Mouse (Mus musculus) lung, adult 2 months (tissue): ENCODE measurements around the gene Gba. TPM values are rescaled to one million over a fixed set of nuclear protein-coding genes. Genes with fewer than 3 reads are reported as not detected.

ENCODE experiments used
- DNase-seq: peaks from one replicate; pipeline ENCODE4 v3.0.0; 2022
- H3K4me1 ChIP-seq: fragments of 200-500 bp; 2 replicates; pipeline ENCODE4 v1.6.1; 2011; ENCODE audit warnings: low read length; ENCODE audit not compliant: control insufficient read depth, insufficient read depth
- H3K4me3 ChIP-seq: fragments of 200-500 bp; replicated peaks from 2 replicates; pipeline ENCODE3; 2011; ENCODE audit warnings: low read depth, mild to moderate bottlenecking, control low read depth, low read length; ENCODE audit errors: extremely low read depth
- CTCF ChIP-seq: fragments of 200-500 bp; IDR thresholded peaks from 2 replicates; pipeline ENCODE4 v1.5.1; 2011; ENCODE audit warnings: mild to moderate bottlenecking, low read length, control low read depth; ENCODE audit not compliant: insufficient read depth
- POLR2A ChIP-seq: fragments of 200-500 bp; IDR thresholded peaks from 2 replicates; pipeline ENCODE4 v1.6.1; 2011; ENCODE audit warnings: low read depth, mild to moderate bottlenecking, control low read depth, low read length, borderline replicate concordance; ENCODE audit errors: extremely low read depth
- WGBS: fragments of 180-500 bp; shearing (Covaris S2); methylation state at CpG from one replicate; pipeline ENCODE4 v1.1.7; 2018; 5-methylcytosine and 5-hydroxymethylcytosine counted together
- polyA plus RNA-seq: library from polyadenylated mRNA; depleted of rRNA; stranded (reverse); fragments of >200 nt; gene quantifications from 2 replicates; pipeline ENCODE4 v1.2.3, GENCODE M21; 2012

The Gba gene
- polyA plus RNA-seq, 1 experiment: 94.2 TPM

- DNase-seq: peak; percentile 32
- WGBS: 26% methylated on average over 25 of the region's 25 CpGs
- TF ChIP-seq POLR2A: no peak
- 0 out of 2 replicates have a peak, but pooled peaks have one; percentile 13 for TF ChIP-seq CTCF
- Histone ChIP-seq H3K4me3 (peak overlapping the region; percentile 21), H3K4me1 (peaks cover 8% of the 10 kb centered on the region; the same call in 1 of the 2 replicates)
Observed at GRCm38 (mm10) chr3:89244158-89244981, 41.6 kb downstream of the Gba start.

GRCm38 (mm10) chr3:89244982-89245687, 42.4 kb downstream of the Gba start:
- Histone ChIP-seq H3K4me3 (peak overlapping the region; percentile 21), H3K4me1 (peaks cover 8% of the 10 kb centered on the region; the same call in 1 of the 2 replicates)
- TF ChIP-seq CTCF (no peak), POLR2A (no peak)
- under 1% methylated on average over 23 of the region's 26 CpGs for WGBS
- DNase-seq: peak; percentile 35

GRCm38 (mm10) chr3:89245688-89246171, 43.0 kb downstream of the Gba start, which contains the start of gene Krtcap2:
Krtcap2 (plus strand) TSS chr3:89245966.
- peak within 1 kb of the TSS; percentile 82 for H3K4me3 ChIP-seq
- 4% methylated on average over 20 of the region's 20 CpGs for WGBS
- TF ChIP-seq CTCF: no peak
- no peak for TF ChIP-seq POLR2A
- DNase-seq: peak; percentile 36
- peaks cover 10% of the 10 kb centered on the region for H3K4me1 ChIP-seq

- peak; percentile 88 for DNase-seq
- WGBS: under 1% methylated on average over 42 of the region's 42 CpGs
- peaks cover 17% of the 10 kb centered on the region for H3K4me1 ChIP-seq
Observed at GRCm38 (mm10) chr3:89246261-89247100, 43.8 kb downstream of the Gba start, which contains the start of gene Trim46. Trim46 (minus strand) TSS chr3:89246309.

GRCm38 (mm10) chr3:89247466-89247865, 44.7 kb downstream of the Gba start:
- no peak overlapping the region for H3K4me3 ChIP-seq
- WGBS: 66% methylated on average over 4 of the region's 4 CpGs

More at GRCm38 (mm10) chr3:89246261-89247100, 43.8 kb downstream of the Gba start, which contains the start of gene Trim46:
- peak within 1 kb of the TSS; percentile 82 for H3K4me3 ChIP-seq
- peak; percentile 96 for TF ChIP-seq CTCF
- peak; percentile 65; the same call in 1 of the 2 replicates for TF ChIP-seq POLR2A

GRCm38 (mm10) chr3:89250435-89251040, 47.8 kb downstream of the Gba start:
- 14% methylated on average over 7 of the region's 7 CpGs for WGBS
- TF ChIP-seq CTCF (peak; percentile 93), POLR2A (0 out of 2 replicates have a peak, but pooled peaks have one; percentile 13)
- peak; percentile 75 for DNase-seq

More at GRCm38 (mm10) chr3:89247466-89247865, 44.7 kb downstream of the Gba start:
- no peak for DNase-seq
- peaks cover 18% of the 10 kb centered on the region for H3K4me1 ChIP-seq
- TF ChIP-seq CTCF (no peak), POLR2A (no peak)

GRCm38 (mm10) chr3:89251365-89251895, 48.7 kb downstream of the Gba start:
- peaks cover 14% of the 10 kb centered on the region for H3K4me1 ChIP-seq
- peak; percentile 66 for DNase-seq
- TF ChIP-seq CTCF (no peak), POLR2A (peak; percentile 69; the same call in 1 of the 2 replicates)
- peak overlapping the region; percentile 39 for H3K4me3 ChIP-seq
- 3% methylated on average over 17 of the region's 17 CpGs for WGBS

More at GRCm38 (mm10) chr3:89250435-89251040, 47.8 kb downstream of the Gba start:
- peaks cover 14% of the 10 kb centered on the region for H3K4me1 ChIP-seq
- no peak overlapping the region for H3K4me3 ChIP-seq

GRCm38 (mm10) chr3:89254994-89255393, 52.3 kb downstream of the Gba start:
- no peak overlapping the region for H3K4me3 ChIP-seq
- peaks cover 14% of the 10 kb centered on the region for H3K4me1 ChIP-seq
- WGBS: 84% methylated on average over 5 of the region's 5 CpGs
- TF ChIP-seq CTCF: no peak
- no peak for TF ChIP-seq POLR2A
- no peak for DNase-seq
